Mouse (Mus musculus): ENCODE results near the gene Mprip. TPM values are rescaled to one million over a fixed set of nuclear protein-coding genes. Genes with fewer than 3 reads are reported as not detected.
A peak's percentile ranks its signal among the peaks of the same experiment; 100 is the strongest.

Mprip gene
- polyA plus RNA-seq, 1 experiment from 2014 or later = 77.4 TPM

DNA sequence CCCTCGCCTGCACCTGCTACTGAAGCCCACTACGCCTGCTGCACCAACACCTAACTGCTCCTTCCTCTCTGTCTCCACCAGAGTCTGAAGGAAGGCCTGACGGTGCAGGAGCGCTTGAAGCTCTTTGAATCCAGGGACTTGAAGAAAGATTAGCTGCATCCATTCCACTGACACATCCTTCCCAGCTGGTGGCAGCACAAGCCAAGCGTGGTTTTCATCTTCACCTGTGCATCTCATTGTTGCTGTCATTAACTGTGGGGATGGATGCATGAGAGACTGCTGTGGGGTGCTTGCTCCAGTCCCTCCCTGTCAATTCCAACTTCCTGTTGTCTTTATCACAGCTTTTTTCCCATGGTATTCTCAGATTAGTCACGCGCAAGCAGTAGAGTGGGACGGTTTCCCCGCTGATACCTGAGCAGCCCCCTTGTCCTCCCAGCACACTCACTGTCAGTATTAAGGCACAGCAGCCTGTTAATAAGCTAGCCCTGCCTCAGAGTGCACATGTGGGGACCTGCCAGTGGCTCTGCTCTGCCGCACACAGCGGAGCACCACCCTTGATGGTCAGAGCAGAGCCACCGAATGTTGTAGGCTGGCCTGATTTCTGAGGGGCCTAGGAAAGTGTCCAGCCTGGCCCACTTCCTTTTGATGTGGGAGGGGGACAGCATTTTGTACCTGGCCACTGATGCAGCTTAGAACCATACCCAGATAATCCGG, 114.5 kb downstream of the Mprip start:
- Histone ChIP-seq H3K27ac (replicated peaks) (no peak overlapping the region), H3K4me3 (no peak overlapping the region), H3K9ac (replicated peaks) (no peak overlapping the region), H3K36me3 (peaks cover 71% of the 10 kb centered on the region), H3K9me3 (no peaks in the 10 kb centered on the region), H3K4me2 (replicated peaks) (no peak overlapping the region), H3K27me3 (no peaks in the 10 kb centered on the region), H3K4me1 (no peaks in the 10 kb centered on the region)
- 87% methylated on average over 13 of the region's 13 CpGs for WGBS
- ATAC-seq (replicated peaks) = no peak

DNA sequence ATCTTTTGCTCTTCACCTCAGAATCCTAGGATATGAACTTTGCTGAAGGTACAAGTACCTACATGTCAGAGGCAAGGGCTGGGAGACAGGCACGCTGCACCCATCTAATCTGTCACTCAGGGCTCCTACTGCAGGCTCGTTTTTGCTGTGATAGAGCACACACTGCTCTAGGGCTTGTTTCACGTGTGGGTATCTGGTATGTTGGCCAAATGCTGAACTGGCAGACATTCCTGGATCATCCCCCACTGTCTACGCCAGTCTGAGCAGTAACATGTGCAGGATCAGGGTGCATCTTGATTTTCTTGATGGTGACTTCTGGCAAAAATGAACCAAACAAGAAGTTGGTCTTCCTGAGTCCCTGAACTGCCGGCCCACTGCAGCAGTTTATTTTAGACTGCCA, 116.2 kb downstream of the Mprip start:
- Histone ChIP-seq H3K36me3 (peaks cover 54% of the 10 kb centered on the region), H3K27me3 (no peaks in the 10 kb centered on the region), H3K27ac (replicated peaks) (no peak overlapping the region), H3K9ac (replicated peaks) (no peak overlapping the region), H3K4me3 (no peak overlapping the region), H3K4me2 (replicated peaks) (no peak overlapping the region), H3K9me3 (no peaks in the 10 kb centered on the region), H3K4me1 (no peaks in the 10 kb centered on the region)
- WGBS = 81% methylated on average over 5 of the region's 5 CpGs
- no peak for ATAC-seq (replicated peaks)

DNA sequence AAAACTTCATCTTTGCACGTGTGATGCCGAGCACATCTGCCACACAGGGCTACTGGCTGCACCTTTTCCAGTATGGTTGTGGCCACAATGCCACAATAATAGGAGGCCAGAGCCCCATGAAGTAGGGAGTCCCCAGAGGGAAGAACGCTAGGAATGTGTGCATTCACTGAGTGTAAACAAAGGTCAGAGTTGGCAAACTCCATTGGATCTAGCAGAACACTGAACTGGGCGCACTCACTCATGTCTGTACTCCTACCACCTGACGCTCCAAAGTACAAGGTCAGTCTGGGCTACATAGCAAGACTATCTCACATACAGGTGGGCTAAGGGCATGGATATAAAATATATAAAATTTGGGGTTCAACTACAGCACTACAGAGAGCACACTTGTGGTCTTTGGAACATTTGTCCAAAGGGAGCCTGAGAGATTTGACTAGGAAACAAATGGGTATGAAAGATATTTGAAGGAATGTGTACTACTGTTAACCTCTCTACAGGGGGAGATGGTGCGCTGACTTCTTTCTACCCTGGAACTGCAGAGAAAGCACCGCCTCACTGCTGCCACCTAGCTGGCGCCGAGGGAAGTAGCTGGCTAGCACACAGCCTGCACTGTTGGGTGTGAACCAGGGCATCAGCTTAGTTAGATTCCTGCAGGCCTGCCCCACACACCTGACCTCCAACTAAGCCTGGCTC, 117.2 kb downstream of the Mprip start:
- no peaks in the 10 kb centered on the region for H3K4me1 ChIP-seq
- H3K4me2 ChIP-seq (replicated peaks) = no peak overlapping the region
- no peak overlapping the region for H3K9ac ChIP-seq (replicated peaks)
- H3K36me3 ChIP-seq = peaks cover 45% of the 10 kb centered on the region
- 0 out of 2 replicates have a peak, but pooled peaks have one; percentile 16 for ATAC-seq (replicated peaks)
- 56% methylated on average over 9 of the region's 9 CpGs for WGBS
- no peak overlapping the region for H3K4me3 ChIP-seq
- no peak overlapping the region for H3K27ac ChIP-seq (replicated peaks)
- no peaks in the 10 kb centered on the region for H3K9me3 ChIP-seq
- H3K27me3 ChIP-seq = no peaks in the 10 kb centered on the region

DNA sequence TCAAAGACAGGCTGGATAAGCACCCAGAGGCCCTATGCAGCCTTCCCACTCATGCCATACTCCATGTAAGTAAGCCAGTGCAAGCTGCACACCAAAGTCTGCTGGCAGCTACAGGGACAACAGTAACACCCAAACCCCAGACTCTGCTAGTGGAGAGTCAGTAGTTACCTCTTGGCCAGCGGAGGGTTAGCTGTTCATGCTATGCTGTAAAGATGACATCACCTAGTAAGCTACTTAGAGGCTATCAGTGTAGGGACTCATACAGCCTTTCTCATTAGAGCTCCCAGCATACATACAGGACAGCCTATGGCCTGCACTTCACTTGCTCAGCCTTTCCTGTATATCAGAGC, 117.7 kb downstream of the Mprip start:
- peaks cover 40% of the 10 kb centered on the region for H3K36me3 ChIP-seq
- H3K9me3 ChIP-seq = no peaks in the 10 kb centered on the region
- WGBS = 83% methylated on average over 1 of the region's 1 CpGs
- no peak overlapping the region for H3K4me2 ChIP-seq (replicated peaks)
- no peaks in the 10 kb centered on the region for H3K4me1 ChIP-seq
- H3K27me3 ChIP-seq = no peaks in the 10 kb centered on the region
- ATAC-seq (replicated peaks) = no peak
- no peak overlapping the region for H3K27ac ChIP-seq (replicated peaks)
- no peak overlapping the region for H3K9ac ChIP-seq (replicated peaks)
- no peak overlapping the region for H3K4me3 ChIP-seq

DNA sequence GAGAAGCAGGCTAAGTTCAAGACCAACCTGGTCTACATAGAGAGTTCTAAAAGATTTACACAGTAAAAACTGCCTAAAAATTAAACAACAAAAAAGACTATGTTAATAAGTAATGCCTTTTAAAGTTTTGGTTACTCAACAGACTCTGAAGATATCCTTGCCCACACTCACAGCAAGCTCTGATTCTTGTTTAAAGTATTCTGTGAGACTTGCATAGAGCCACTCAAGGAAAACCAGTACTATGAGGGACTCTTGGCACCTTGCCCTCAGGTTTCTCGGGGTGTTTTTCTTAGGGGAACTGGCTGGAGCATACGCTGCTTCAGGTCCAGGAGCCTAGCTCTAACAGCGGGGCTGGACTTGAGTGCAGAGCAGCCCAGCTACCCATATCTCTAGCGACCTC, 118.3 kb downstream of the Mprip start:
- no peak for ATAC-seq (replicated peaks)
- Histone ChIP-seq H3K4me2 (replicated peaks) (no peak overlapping the region), H3K4me3 (no peak overlapping the region), H3K4me1 (no peaks in the 10 kb centered on the region), H3K9ac (replicated peaks) (no peak overlapping the region), H3K27ac (replicated peaks) (no peak overlapping the region), H3K27me3 (no peaks in the 10 kb centered on the region), H3K9me3 (no peaks in the 10 kb centered on the region), H3K36me3 (peaks cover 34% of the 10 kb centered on the region)
- 82% methylated on average over 4 of the region's 4 CpGs for WGBS

DNA sequence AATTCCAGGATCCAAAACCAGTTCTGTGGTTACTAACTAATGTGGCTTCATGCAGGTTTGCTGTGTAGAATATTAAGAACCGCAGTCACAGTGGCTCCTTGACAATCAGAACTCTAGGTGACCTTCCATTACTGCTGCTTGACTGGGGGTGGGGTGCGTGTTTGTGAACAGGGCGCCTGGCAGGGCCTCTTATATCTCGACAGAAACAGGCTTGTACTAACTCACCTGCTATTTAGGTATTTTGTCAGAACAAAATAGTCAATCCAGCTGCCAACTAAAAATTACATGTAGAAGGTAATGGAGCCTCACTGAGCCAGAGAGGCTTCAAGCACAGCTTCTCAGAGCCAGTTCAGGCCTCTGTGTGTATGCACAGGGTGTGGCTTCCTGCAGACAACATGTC, 119.1 kb downstream of the Mprip start:
- WGBS = 87% methylated on average over 4 of the region's 4 CpGs
- Histone ChIP-seq H3K36me3 (peaks cover 27% of the 10 kb centered on the region), H3K9me3 (no peaks in the 10 kb centered on the region), H3K4me3 (no peak overlapping the region), H3K27me3 (no peaks in the 10 kb centered on the region), H3K9ac (replicated peaks) (no peak overlapping the region), H3K27ac (replicated peaks) (no peak overlapping the region), H3K4me1 (no peaks in the 10 kb centered on the region), H3K4me2 (replicated peaks) (no peak overlapping the region)
- ATAC-seq (replicated peaks) = no peak

DNA sequence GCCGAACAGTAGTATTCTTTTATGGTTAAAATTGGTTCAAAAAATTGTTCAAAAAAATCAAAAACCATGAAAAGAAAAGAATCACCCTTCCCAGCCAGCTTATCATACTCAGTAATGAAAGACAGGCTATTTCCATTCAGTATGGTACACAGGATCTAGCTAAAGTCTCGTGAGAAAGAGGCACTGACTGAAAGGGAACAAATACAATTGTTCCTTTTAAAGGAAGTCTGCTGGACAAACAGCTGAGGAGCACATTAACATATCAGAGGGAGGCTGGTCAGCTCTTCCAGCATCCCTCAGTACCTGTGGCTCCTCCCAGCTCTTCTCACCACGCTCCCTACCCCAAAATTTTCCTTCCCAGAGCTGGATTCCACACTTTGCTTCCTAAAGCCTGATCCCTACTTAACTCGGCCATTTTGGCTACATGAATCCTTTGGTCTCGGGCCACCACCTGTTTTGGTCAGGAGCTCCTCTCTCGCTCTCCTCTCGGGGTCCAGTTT, 121.0 kb downstream of the Mprip start:
- ATAC-seq (replicated peaks) = no peak
- no peaks in the 10 kb centered on the region for H3K9me3 ChIP-seq
- H3K9ac ChIP-seq (replicated peaks) = no peak overlapping the region
- no peak overlapping the region for H3K4me3 ChIP-seq
- peaks cover 4% of the 10 kb centered on the region for H3K4me1 ChIP-seq
- 65% methylated on average over 7 of the region's 7 CpGs for WGBS
- peaks cover 18% of the 10 kb centered on the region for H3K36me3 ChIP-seq
- no peak overlapping the region for H3K4me2 ChIP-seq (replicated peaks)
- no peak overlapping the region for H3K27ac ChIP-seq (replicated peaks)
- no peaks in the 10 kb centered on the region for H3K27me3 ChIP-seq

DNA sequence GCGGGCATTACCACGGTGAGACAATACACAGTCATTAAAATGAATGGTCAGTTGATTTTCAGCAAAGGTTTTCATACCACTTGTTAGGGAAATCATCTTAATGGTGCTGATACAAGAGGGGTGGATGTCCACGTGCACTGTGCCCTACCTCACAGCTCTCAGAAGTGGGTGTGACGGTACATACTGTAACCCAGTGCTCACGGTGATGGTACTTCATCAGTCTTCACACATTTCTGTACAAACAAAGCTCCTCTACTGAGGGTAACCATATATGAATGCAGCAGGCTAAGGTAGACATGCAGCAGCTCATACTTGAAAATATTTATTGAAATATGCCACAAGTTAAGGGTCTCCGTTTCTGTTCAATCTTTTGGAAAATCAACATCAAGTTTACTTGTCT, 122.5 kb downstream of the Mprip start:
- no peaks in the 10 kb centered on the region for H3K27me3 ChIP-seq
- H3K4me2 ChIP-seq (replicated peaks) = no peak overlapping the region
- H3K4me3 ChIP-seq = no peak overlapping the region
- H3K9me3 ChIP-seq = no peaks in the 10 kb centered on the region
- no peak overlapping the region for H3K27ac ChIP-seq (replicated peaks)
- H3K4me1 ChIP-seq = peaks cover 9% of the 10 kb centered on the region
- 85% methylated on average over 6 of the region's 6 CpGs for WGBS
- no peak for ATAC-seq (replicated peaks)
- peaks cover 6% of the 10 kb centered on the region for H3K36me3 ChIP-seq
- H3K9ac ChIP-seq (replicated peaks) = no peak overlapping the region

DNA sequence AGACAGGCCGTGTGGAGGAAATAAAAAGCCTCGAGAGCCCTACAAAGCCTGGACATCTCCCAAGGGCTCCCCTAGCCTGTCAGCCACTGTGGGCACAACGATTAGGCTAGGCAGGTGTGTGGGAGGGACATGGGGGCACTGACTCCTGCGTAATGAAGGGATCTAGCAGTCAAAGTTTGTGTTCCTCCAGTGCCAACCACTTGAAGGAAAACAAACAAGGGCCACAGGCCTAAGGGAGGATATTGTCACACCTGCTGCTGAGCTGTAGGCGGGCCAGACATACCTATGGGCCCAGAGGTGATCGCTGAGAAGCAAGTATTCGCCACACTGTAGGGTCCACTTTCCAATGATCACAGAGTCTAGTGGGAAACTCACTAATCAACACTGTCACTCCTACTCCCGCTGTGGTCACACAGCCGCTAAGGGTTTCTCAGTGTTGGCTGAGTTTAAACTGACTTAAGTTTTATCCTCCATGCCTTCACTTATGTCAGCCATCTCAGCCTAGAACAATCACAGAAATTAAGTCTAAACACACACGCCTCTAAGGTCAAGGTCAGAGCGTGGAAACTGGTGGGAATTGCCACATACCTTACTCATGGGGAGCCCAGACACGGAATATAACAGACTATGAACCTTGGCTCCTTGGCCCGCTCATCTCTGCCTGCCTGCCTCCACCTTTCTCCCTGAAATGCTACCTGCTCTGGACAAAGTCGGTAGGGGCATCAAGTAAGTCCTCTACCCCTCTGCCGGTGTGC, 125.5 kb downstream of the Mprip start:
- peak; percentile 64 for ATAC-seq (replicated peaks)
- Histone ChIP-seq H3K4me3 (peak overlapping the region; percentile 39), H3K27me3 (no peaks in the 10 kb centered on the region), H3K9me3 (no peaks in the 10 kb centered on the region), H3K27ac (replicated peaks) (no peak overlapping the region), H3K9ac (replicated peaks) (peak overlapping the region; percentile 10), H3K4me2 (replicated peaks) (peak overlapping the region; percentile 78), H3K4me1 (peaks cover 9% of the 10 kb centered on the region), H3K36me3 (peaks cover 11% of the 10 kb centered on the region)
- WGBS = 58% methylated on average over 15 of the region's 15 CpGs

DNA sequence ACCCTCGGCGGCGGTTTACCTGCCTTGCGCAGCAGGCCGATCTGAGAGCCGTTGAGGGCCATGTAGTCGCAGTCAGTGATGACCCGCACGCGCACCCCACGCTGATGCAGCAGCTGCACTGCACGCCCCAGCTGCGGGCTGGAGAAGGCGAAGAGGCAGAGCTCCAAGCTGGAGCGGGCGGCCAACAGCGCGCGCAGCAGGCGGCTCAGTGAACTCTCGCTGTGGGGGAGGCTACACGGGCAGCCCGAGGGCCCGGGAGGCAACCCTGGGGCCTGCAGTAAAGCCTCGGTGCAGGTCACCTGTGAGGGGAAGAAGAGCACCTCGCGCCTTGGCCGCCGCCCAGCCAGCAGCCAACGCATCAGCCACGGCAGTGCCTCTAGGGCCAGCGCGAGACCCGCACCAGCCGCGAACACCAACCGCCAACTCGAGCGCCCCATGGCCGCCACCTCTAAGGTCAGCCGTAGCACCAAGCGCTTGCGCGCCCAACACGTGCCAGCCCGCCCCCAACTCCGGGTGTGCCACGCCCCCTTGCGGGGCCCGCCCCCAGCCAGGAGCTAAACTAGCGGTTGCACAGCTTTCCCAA, 126.2 kb downstream of the Mprip start, which contains the start of gene Pld6:
TSS of gene Pld6 (minus strand) at position 447 of the 583 bp plus-strand sequence.
- no peaks in the 10 kb centered on the region for H3K9me3 ChIP-seq
- peak within 1 kb of the TSS; percentile 10 for H3K9ac ChIP-seq (replicated peaks)
- H3K27me3 ChIP-seq = no peaks in the 10 kb centered on the region
- peak within 1 kb of the TSS; percentile 39 for H3K4me3 ChIP-seq
- peak; percentile 57 for ATAC-seq (replicated peaks)
- peaks cover 18% of the 10 kb centered on the region for H3K36me3 ChIP-seq
- H3K4me2 ChIP-seq (replicated peaks) = peak within 1 kb of the TSS; percentile 78
- peaks cover 9% of the 10 kb centered on the region for H3K4me1 ChIP-seq
- H3K27ac ChIP-seq (replicated peaks) = no peak within 1 kb of the TSS
- WGBS = 1% methylated on average over 48 of the region's 51 CpGs

DNA sequence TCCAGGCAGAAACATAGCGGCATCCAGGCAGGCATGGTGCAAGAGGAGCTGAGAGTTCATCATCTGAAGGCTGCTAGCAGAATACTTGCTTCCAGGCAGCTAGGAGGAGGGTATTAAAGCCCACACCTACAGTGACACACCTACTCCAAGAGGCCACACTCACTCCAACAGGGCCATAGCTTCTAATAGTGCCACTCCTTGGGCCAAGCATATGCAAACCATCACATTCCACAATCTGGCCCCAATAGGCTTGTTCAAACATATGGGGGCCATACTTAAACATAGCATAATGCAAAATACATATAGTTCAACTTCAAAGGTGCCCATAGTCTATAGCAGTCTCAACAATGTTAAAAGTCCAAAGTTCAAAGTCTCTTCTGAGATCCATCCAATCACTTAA, 128.2 kb downstream of the Mprip start:
- no peaks in the 10 kb centered on the region for H3K27me3 ChIP-seq
- H3K9me3 ChIP-seq = no peaks in the 10 kb centered on the region
- no peak for ATAC-seq (replicated peaks)
- no peak overlapping the region for H3K4me2 ChIP-seq (replicated peaks)
- H3K9ac ChIP-seq (replicated peaks) = no peak overlapping the region
- peaks cover 36% of the 10 kb centered on the region for H3K36me3 ChIP-seq
- H3K4me1 ChIP-seq = peaks cover 9% of the 10 kb centered on the region
- no peak overlapping the region for H3K27ac ChIP-seq (replicated peaks)
- 93% methylated on average over 1 of the region's 1 CpGs for WGBS
- H3K4me3 ChIP-seq = no peak overlapping the region

DNA sequence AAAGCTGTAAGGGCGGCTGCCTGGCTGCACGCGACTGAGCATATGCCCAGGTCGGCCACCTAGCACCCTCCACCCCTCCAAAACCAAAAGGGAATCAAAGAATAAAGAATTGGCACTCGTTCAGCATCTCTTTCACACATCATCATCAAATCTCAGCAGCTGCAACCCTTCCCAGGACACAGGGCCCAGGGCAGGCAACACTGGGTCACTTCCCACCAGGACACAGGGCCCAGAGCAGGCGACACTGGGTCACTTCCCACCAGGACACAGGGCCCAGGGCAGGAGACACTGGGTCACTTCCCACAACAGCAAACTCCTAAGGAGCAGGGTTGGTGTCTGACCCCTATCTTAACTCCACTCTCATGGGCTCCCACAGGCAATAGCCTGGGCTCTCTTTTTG, 132.3 kb downstream of the Mprip start:
- Histone ChIP-seq H3K4me2 (replicated peaks) (no peak overlapping the region), H3K9me3 (no peaks in the 10 kb centered on the region), H3K9ac (replicated peaks) (no peak overlapping the region), H3K4me1 (no peaks in the 10 kb centered on the region), H3K4me3 (no peak overlapping the region), H3K36me3 (peaks cover 65% of the 10 kb centered on the region), H3K27me3 (no peaks in the 10 kb centered on the region), H3K27ac (replicated peaks) (no peak overlapping the region)
- ATAC-seq (replicated peaks) = no peak
- 94% methylated on average over 6 of the region's 6 CpGs for WGBS

Measured in forebrain, embryonic 15.5 days (tissue).